Mouse (Mus musculus) liver, postnatal 0 days (tissue): Measurements from ENCODE around the gene Fbxo42. TPM values are rescaled to one million over a fixed set of nuclear protein-coding genes. Genes with fewer than 3 reads are reported as not detected.
A peak's percentile ranks its signal among the peaks of the same experiment; 100 is the strongest.

Experiments
- ATAC-seq: fragments of 200-750 bp; cut with Nextera tagmentation; 2 replicates; pipeline ENCODE4 v1.8.0; 2017; ENCODE audit warnings: mild to moderate bottlenecking, moderate library complexity
- DNase-seq: peaks from one replicate; pipeline ENCODE4 v3.0.0-alpha.2; 2016
- H3K27ac ChIP-seq: fragments of 300-500 bp; sonication (generic); 2 replicates; pipeline ENCODE4 v1.5.1; 2014; ENCODE audit warnings: antibody characterized with exemption, moderate library complexity, mild to moderate bottlenecking, low read depth
- H3K27me3 ChIP-seq: fragments of 300-500 bp; sonication (generic); 2 replicates; pipeline ENCODE4 v1.6.1; 2014; ENCODE audit warnings: low read length, control low read depth, mixed read lengths; ENCODE audit not compliant: insufficient read depth
- H3K36me3 ChIP-seq: fragments of 300-500 bp; sonication (generic); replicated peaks from 2 replicates; pipeline ENCODE4 v1.6.1; 2014; ENCODE audit warnings: mild to moderate bottlenecking, control low read depth, low read length, moderate library complexity, mixed read lengths; ENCODE audit not compliant: insufficient read depth
- H3K4me1 ChIP-seq: fragments of 300-500 bp; sonication (generic); 2 replicates; pipeline ENCODE4 v1.6.1; 2014; ENCODE audit warnings: antibody characterized with exemption, mild to moderate bottlenecking, control low read depth; ENCODE audit not compliant: insufficient read depth
- H3K4me2 ChIP-seq: fragments of 300-500 bp; sonication (generic); 2 replicates; pipeline ENCODE4 v1.6.1; 2014; ENCODE audit warnings: low read depth, mild to moderate bottlenecking, low read length, moderate library complexity, mixed read lengths
- H3K4me3 ChIP-seq: fragments of 300-500 bp; sonication (generic); 2 replicates; pipeline ENCODE4 v1.5.1; 2014; ENCODE audit warnings: low read depth, low read length
- H3K9ac ChIP-seq: fragments of 300-500 bp; sonication (generic); replicated peaks from 2 replicates; pipeline ENCODE4 v1.6.1; 2014; ENCODE audit warnings: mild to moderate bottlenecking, moderate library complexity
- H3K9me3 ChIP-seq: fragments of 300-500 bp; sonication (generic); 2 replicates; pipeline ENCODE4 v1.6.1; 2016; ENCODE audit warnings: mild to moderate bottlenecking, control low read depth, low read length, mixed read lengths
- CTCF ChIP-seq: sonication (generic); IDR thresholded peaks from 2 replicates; pipeline ENCODE4 v1.5.1; 2016; ENCODE audit warnings: antibody characterized with exemption, low read depth
- EP300 ChIP-seq: IDR thresholded peaks from 2 replicates; pipeline ENCODE4 v1.6.1; 2016; ENCODE audit warnings: antibody characterized with exemption, low read depth, mild to moderate bottlenecking
- WGBS: fragments of 180-500 bp; shearing (Covaris S2); extraction: QIAGEN DNeasy Blood & Tissue Kit; methylation state at CpG from one replicate; pipeline ENCODE4 v1.1.7; 2014; ENCODE audit not compliant: insufficient replicate concordance; 5-methylcytosine and 5-hydroxymethylcytosine counted together
- polyA plus RNA-seq: library from polyadenylated mRNA; unstranded; fragments of >200 nt; fragmentation: Nextera tagmentation; extraction: Ambion mirVana; gene quantifications from 2 replicates; pipeline ENCODE4 v1.2.1, GENCODE M21; 2015

Fbxo42 gene
- polyA plus RNA-seq, 1 experiment from 2014 or later = 11.7 TPM

DNA sequence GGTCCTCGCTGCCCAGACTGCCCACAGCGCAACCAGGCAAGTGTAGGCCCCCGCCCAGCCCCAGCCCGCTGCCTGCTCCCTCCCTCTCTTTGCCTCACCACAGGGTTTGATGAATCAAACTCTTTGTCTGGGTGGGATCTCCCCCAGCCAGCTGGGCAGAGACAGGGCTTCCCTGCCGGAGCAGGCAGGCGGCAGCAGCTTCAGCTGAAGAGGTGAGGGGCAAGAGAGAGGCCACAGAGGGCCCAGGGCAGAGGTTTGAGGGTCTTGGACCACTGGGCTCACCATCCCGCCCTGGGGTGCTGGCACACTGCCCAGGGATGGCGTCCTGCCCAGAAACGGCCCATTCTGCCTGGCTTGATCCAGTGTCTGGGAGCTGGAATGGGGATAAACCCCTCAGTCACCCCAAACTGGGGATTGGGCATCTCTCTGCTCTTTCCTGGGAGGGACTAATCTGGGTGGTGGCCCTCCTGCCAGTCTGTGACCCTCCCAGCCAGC, 97.3 kb downstream of the Fbxo42 start:
- 37% methylated on average over 9 of the region's 9 CpGs for WGBS
- Histone ChIP-seq H3K36me3 (no peaks in the 10 kb centered on the region), H3K4me1 (peaks cover 16% of the 10 kb centered on the region), H3K9ac (no peak overlapping the region), H3K27ac (no peak overlapping the region), H3K9me3 (no peaks in the 10 kb centered on the region), H3K27me3 (peaks cover 76% of the 10 kb centered on the region), H3K4me2 (no peak overlapping the region), H3K4me3 (no peak overlapping the region)
- ATAC-seq (no peak), DNase-seq (peak; percentile 49)
- TF ChIP-seq CTCF (no peak), EP300 (no peak)

DNA sequence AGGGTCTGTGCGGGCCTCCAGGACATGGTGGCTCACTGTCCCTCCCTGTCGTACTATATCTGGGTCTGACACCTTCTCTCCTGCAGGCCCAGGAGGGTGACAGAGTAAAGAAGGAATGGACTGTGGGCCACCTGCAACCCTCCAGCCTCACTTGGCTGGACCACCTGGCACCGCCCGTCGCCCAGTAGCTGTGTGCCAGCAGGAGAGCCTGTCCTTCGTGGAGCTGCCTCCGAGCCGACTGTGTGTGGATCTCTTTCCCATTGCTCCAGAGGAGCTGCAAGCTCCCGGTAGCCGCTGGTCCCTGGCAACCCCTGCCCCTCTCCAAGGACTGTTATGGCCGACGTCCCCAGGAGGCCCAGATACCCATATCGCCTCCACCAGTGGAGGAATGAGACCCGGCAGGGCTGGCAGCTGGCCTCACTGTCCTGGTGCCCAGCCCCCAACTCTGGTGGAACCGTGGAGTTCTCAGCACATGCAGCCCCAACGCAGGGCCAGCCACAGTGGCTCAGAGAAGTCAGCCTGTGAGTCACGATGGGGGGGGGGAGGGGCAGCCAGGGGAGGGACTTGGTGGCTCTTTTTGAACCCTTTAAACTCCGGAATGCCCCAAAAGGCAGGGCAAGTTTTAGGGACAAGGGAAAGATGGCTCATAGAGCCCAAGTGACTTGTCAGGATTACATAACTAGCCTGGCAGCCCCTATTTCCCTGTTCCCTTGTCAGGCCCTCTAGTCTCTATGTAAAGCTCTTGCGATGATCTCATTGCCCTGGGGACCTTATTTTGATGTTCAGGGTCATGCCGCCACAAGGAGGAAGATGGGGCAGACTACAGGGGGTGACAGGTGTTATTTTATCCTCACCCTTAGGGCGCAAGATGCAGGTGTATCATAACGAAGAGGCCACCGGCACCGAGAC, 98.6 kb downstream of the Fbxo42 start:
- ATAC-seq = no peak
- Histone ChIP-seq H3K27ac (no peak overlapping the region), H3K9ac (no peak overlapping the region), H3K4me1 (peaks cover 6% of the 10 kb centered on the region), H3K4me3 (no peak overlapping the region), H3K27me3 (peaks cover 67% of the 10 kb centered on the region), H3K9me3 (no peaks in the 10 kb centered on the region), H3K36me3 (no peaks in the 10 kb centered on the region), H3K4me2 (no peak overlapping the region)
- WGBS = 34% methylated on average over 24 of the region's 24 CpGs
- TF ChIP-seq EP300 = no peak
- TF ChIP-seq CTCF = no peak
- DNase-seq = no peak

DNA sequence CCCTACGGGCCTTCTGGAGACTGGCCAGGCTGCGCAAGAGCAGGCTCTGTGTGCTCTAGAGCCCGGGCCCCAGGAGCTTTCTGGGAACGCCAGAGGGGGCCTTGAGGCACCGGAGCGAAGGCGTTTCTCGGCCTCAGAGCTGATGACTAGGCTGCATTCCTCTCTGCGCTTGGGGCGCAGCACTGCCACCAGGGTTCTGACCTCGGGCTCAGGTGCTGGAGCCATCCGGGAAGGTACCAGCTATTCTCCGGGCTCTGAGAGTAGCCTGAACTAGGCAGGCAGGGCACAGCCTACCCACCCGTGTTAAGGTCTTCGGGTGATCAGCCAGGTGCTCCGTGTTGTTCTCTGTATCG, 99.3 kb downstream of the Fbxo42 start:
- no peaks in the 10 kb centered on the region for H3K36me3 ChIP-seq
- no peak for TF ChIP-seq CTCF
- no peak for TF ChIP-seq EP300
- no peak overlapping the region for H3K9ac ChIP-seq
- H3K4me2 ChIP-seq = no peak overlapping the region
- H3K4me3 ChIP-seq = no peak overlapping the region
- WGBS = 11% methylated on average over 17 of the region's 17 CpGs
- H3K9me3 ChIP-seq = no peaks in the 10 kb centered on the region
- peaks cover 4% of the 10 kb centered on the region for H3K4me1 ChIP-seq
- ATAC-seq (no peak), DNase-seq (no peak)
- no peak overlapping the region for H3K27ac ChIP-seq
- H3K27me3 ChIP-seq = peaks cover 62% of the 10 kb centered on the region

DNA sequence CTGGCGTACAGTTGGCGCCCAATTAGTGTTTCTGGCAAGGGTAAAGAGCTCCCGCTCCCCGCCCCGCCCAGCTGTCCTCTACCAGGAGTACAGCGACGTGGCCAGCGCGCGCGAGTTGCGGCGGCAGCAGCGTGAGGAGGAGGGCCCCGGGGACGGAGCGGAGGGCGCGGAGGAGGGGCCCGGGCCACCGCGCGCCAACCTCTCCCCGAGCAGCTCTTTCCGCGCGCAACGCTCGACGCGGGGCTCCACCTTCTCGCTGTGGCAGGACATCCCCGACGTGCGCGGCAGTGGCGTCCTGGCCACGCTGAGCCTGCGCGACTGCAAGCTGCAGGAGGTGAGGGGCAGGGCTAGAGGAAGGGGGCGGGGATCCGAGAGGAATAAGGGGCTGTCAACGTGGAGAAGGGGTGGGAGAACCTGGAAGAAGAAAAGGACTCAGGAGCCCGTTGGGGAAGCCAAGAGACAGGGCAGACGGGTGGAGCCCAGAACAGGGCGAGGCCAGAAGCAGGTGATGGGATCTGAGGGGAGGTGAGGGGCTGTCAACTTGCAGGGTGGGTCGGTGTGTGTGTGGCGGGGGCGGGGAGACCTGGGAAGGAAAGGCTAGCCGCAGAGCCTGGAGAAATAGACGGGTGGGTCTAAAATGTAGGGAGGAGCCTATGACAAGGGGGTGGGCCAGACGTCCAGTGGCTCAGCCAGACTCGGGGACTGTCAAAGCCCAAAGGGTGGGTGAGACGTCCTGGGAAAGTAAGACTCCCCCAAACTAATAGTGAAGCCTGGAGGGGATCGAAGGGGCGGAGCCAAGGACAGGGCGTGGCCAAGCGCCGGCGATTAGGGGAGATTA, 100.3 kb downstream of the Fbxo42 start:
- Histone ChIP-seq H3K36me3 (no peaks in the 10 kb centered on the region), H3K4me2 (peak overlapping the region; percentile 57), H3K27me3 (peaks cover 52% of the 10 kb centered on the region), H3K9me3 (no peaks in the 10 kb centered on the region), H3K4me1 (peaks cover 3% of the 10 kb centered on the region), H3K4me3 (peak overlapping the region; percentile 32), H3K9ac (no peak overlapping the region), H3K27ac (no peak overlapping the region)
- 2% methylated on average over 57 of the region's 60 CpGs for WGBS
- ATAC-seq = peak; percentile 20
- no peak for TF ChIP-seq CTCF
- TF ChIP-seq EP300 = no peak
- DNase-seq = peak; percentile 40

DNA sequence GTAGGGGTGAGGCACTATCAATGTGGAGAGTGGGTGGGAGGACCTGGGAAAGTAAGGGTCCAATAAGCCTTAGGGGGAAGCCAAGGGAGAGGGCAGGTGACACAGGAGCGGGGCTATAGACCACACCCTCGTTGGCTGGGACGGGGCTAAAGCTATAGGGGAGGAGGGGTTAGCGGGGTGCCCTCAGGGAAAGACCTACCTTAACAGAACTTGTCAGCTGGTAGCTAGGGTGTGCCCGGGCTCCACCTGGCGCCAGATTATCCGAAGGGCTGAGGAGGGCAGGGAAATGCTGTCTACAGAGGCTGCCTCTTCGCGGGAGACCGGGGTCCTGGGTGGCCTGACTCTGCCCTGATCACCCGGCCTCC, 100.9 kb downstream of the Fbxo42 start:
- no peak for ATAC-seq
- no peaks in the 10 kb centered on the region for H3K9me3 ChIP-seq
- H3K4me1 ChIP-seq = peaks cover 3% of the 10 kb centered on the region
- H3K27me3 ChIP-seq = peaks cover 49% of the 10 kb centered on the region
- TF ChIP-seq EP300 = no peak
- no peak overlapping the region for H3K4me3 ChIP-seq
- no peak overlapping the region for H3K4me2 ChIP-seq
- no peaks in the 10 kb centered on the region for H3K36me3 ChIP-seq
- H3K9ac ChIP-seq = no peak overlapping the region
- no peak for DNase-seq
- H3K27ac ChIP-seq = no peak overlapping the region
- WGBS = 15% methylated on average over 11 of the region's 11 CpGs

DNA sequence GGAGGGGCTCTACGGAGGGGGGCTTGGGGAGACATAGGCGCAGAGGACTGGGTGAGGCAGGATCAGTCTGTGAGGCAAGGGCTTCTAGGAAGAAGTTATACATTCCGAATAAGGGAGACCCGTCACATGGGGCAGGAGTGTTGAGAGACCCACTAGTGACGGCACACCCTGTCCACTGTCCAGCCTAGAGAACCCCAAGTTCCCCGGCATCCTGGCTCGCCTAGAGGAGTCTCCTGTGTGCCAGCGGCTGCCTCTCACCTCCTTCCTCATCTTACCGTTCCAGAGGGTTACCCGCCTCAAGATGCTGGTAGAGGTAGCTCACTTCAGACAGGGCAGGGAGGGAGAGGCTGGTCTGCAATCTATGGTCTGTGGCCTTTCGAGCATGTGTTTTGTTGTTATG, 101.7 kb downstream of the Fbxo42 start:
- WGBS = 78% methylated on average over 11 of the region's 11 CpGs
- no peak for ATAC-seq
- peaks cover 48% of the 10 kb centered on the region for H3K27me3 ChIP-seq

More for the DNA sequence above, 101.7 kb downstream of the Fbxo42 start:
- no peak overlapping the region for H3K27ac ChIP-seq
- TF ChIP-seq CTCF (no peak), EP300 (no peak)
- DNase-seq = no peak
- no peak overlapping the region for H3K9ac ChIP-seq
- H3K9me3 ChIP-seq = no peaks in the 10 kb centered on the region
- no peaks in the 10 kb centered on the region for H3K36me3 ChIP-seq
- H3K4me1 ChIP-seq = peaks cover 3% of the 10 kb centered on the region
- H3K4me3 ChIP-seq = no peak overlapping the region
- no peak overlapping the region for H3K4me2 ChIP-seq
